Mouse (Mus musculus): ENCODE data around the gene Olfr889.
"Not testable (repeated sequence)": the region's sequence is repeated elsewhere in the genome, so short reads cannot be mapped to it uniquely, and the experiment has no call there.

Olfr889 gene

GRCm38 (mm10) chr9:38114898-38115297 lies at the start of gene Olfr889:
Gene Olfr889, plus strand, starts transcription at chr9:38115198.
- DNase-seq (ENCODE audit: low spot score), result no peak

- DNase-seq (ENCODE audit: low spot score), result no peak
Measured at GRCm38 (mm10) chr9:38083772-38084171, 31.2 kb upstream of the Olfr889 start, which contains the start of gene Olfr887. Gene Olfr887, plus strand, starts transcription at chr9:38084072.

- no peak for DNase-seq (ENCODE audit: low spot score)
Measured at GRCm38 (mm10) chr9:38107828-38108227, 7.2 kb upstream of the Olfr889 start, which contains the start of gene Olfr888. Gene Olfr888, plus strand, starts transcription at chr9:38108128.

DNA sequence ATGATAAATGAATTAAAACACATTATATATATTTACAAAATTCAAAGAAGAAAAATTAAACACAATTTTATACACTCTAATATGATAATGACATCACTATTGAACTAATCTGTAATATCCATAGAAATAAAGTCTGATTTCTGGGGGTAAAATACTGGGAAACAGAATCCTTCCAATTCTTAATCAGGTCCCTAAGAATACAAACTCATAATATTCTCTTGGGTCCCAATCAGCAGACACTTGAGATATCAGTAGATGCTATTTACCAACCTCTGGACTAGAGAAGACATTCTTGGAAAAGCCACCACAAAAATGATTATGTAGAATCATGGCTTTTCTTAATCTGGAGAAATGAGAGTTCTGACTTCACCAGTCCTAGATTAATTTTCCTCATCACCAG lies 27.2 kb downstream of the Olfr889 start, which contains the start of gene Olfr890:
Olfr890 (plus strand) TSS at position 301 of the 400 bp plus-strand sequence.
- no peak for DNase-seq (ENCODE audit: low spot score)

GRCm38 (mm10) chr9:38168341-38168740 lies 53.3 kb downstream of the Olfr889 start:
- not testable (repeated sequence) for DNase-seq (ENCODE audit: low spot score)

Data from adipocyte (in vitro differentiated cells).